Comparison of ENCODE assay signal across 15 mouse cellular contexts in genomic region chr1:182640094-182640493, GRCm38 (mm10).
"Had no signal": no experiment of that assay in that cellular context is flagged by ENCODE, and none has a peak within 500 bp of the region (broad histone marks: within the 10 kb centered on the region; RNA-seq: fewer than 3 reads in every experiment).

No protein-coding gene starts in this region.

- H3K4me2 ChIP-seq: lung, embryonic 15.5 days; midbrain, embryonic 12.5 days; midbrain, embryonic 15.5 days; neural tube, embryonic 12.5 days; stomach, embryonic 15.5 days had no signal

- H3K9ac ChIP-seq: lung, embryonic 15.5 days; midbrain, embryonic 12.5 days; midbrain, embryonic 15.5 days; neural tube, embryonic 12.5 days; stomach, embryonic 15.5 days had no signal

- H3K27me3 ChIP-seq: midbrain, embryonic 15.5 days; neural tube, embryonic 12.5 days; stomach, embryonic 15.5 days had no signal

- DNase-seq: lung, adult 2 months; lung, postnatal 14 days; lung, postnatal 36 days; right cerebral cortex, postnatal 14 days; thymus, postnatal 14 days; thymus, postnatal 36 days had no signal

- ATAC-seq: lung, postnatal 0 days; midbrain, embryonic 15.5 days had no signal

- H3K9me3 ChIP-seq: lung, embryonic 15.5 days; midbrain, embryonic 12.5 days; midbrain, embryonic 15.5 days; neural tube, embryonic 12.5 days; stomach, embryonic 15.5 days had no signal

- H3K27ac ChIP-seq: lung, embryonic 15.5 days; macrophage; midbrain, embryonic 12.5 days; midbrain, embryonic 15.5 days; neural tube, embryonic 12.5 days; stomach, embryonic 15.5 days; stomach, postnatal 0 days had no signal

- H3K36me3 ChIP-seq: lung, embryonic 15.5 days; midbrain, embryonic 12.5 days; midbrain, embryonic 15.5 days; neural tube, embryonic 12.5 days; stomach, embryonic 15.5 days had no signal

- H3K4me3 ChIP-seq: lung, embryonic 15.5 days; megakaryocyte, embryonic 14.5 days; midbrain, embryonic 12.5 days; midbrain, embryonic 15.5 days; neural tube, embryonic 12.5 days; stomach, embryonic 15.5 days had no signal
